In genomic region chr10:14303476-14303875, GRCm38 (mm10) we compare ENCODE assay signal across 19 mouse cellular contexts.
DNase-seq lines count a peak whose midpoint lies in the region; ATAC-seq and TF ChIP-seq lines count a peak whose summit lies in the region.
"Had no signal": no experiment of that assay in that cellular context is flagged by ENCODE, and none has a peak within 500 bp of the region (broad histone marks: within the 10 kb centered on the region; RNA-seq: fewer than 3 reads in every experiment).

No protein-coding gene starts in this region.

- DNase-seq in heart, adult 18-20 months: peak; percentile 26 to 28
- DNase-seq in heart, postnatal 4 days: no peak
- DNase-seq in gastrocnemius, adult 18-20 months (ENCODE audit: low spot score): peak; percentile 69
- peak; percentile 5 for DNase-seq in heart, postnatal 25 days (ENCODE audit: low spot score)
- DNase-seq in spleen, adult 18-20 months: no peak
- no peak for DNase-seq in cerebellum, postnatal 36 days
- DNase-seq: cerebellum, adult 8-10 months; liver; liver, postnatal 0 days; retina, postnatal 1 day; thymus, adult 2 months had no signal

- H3K36me3 ChIP-seq in C2C12 (ENCODE audit: control insufficient read depth, insufficient read depth): no peaks in the 10 kb centered on the region
- H3K36me3 ChIP-seq: embryonic facial prominence, embryonic 12.5 days; heart, embryonic 13.5 days; midbrain, embryonic 13.5 days had no signal

- no peaks in the 10 kb centered on the region for H3K79me3 ChIP-seq in C2C12 (ENCODE audit: low read depth)

- no peaks in the 10 kb centered on the region for H3K79me2 ChIP-seq in C2C12 (ENCODE audit: control insufficient read depth, insufficient read depth)

- no peak overlapping the region for H3K4me3 ChIP-seq in C2C12 (ENCODE audit: insufficient read depth, poor library complexity, severe bottlenecking)
- H3K4me3 ChIP-seq: embryonic facial prominence, embryonic 12.5 days; heart, embryonic 13.5 days; layer of hippocampus, adult 2 months; midbrain, embryonic 13.5 days had no signal

- H3ac ChIP-seq in C2C12 (ENCODE audit: control insufficient read depth, insufficient read length, low read depth): no peak overlapping the region

- no peak for ATAC-seq in inflammation-experienced regulatory T-cells, adult 6 months
- ATAC-seq: forebrain, embryonic 16.5 days; intestine, embryonic 16.5 days; liver, postnatal 0 days; midbrain, embryonic 13.5 days had no signal

- intact Hi-C loops in heart, postnatal 25 days (cut with DNase I): no loop called here

- TF ChIP-seq CTCF in C2C12 (IDR thresholded peaks at IDR 0.05; ENCODE audit: control insufficient read depth, insufficient read depth, insufficient read length): no peak

- H3K27me3 ChIP-seq in C2C12 (ENCODE audit: control insufficient read depth, insufficient read depth, insufficient read length): no peaks in the 10 kb centered on the region
- H3K27me3 ChIP-seq: embryonic facial prominence, embryonic 12.5 days; heart, embryonic 13.5 days; midbrain, embryonic 13.5 days had no signal

TF ChIP-seq in C2C12, 6 proteins besides CTCF, POLR2A, EP300 and RAD21:
- TF ChIP-seq MYOG (IDR thresholded peaks at IDR 0.05; ENCODE audit: control insufficient read depth, extremely low read depth, insufficient read length): no peak
- peak; percentile 83 for TF ChIP-seq CEBPB (IDR thresholded peaks at IDR 0.05; ENCODE audit: low read depth)

Comparison
In these comparisons a context has a peak if more than half of its experiments do, and no peak if none do; other contexts are left out.
1. DNase-seq: peak in heart, adult 18-20 months (2 of 2), gastrocnemius, adult 18-20 months (single experiment) and heart, postnatal 25 days (single experiment); none in heart, postnatal 4 days (single experiment), spleen, adult 18-20 months (0 of 2) and cerebellum, postnatal 36 days (0 of 2).